Mouse (Mus musculus) midbrain, embryonic 14.5 days (tissue): ENCODE measurements around the gene Zfp280c. TPM values are rescaled to one million over a fixed set of nuclear protein-coding genes. Genes with fewer than 3 reads are reported as not detected.

Source experiments
- ATAC-seq: fragments of 200-750 bp; cut with Nextera tagmentation; 2 replicates; pipeline ENCODE4 v1.8.0; 2017; ENCODE audit warnings: moderate number of reproducible peaks, moderate library complexity; ENCODE audit not compliant: low FRiP score, low TSS enrichment
- DNase-seq: peaks from one replicate; pipeline ENCODE4 v3.0.0-alpha.2; 2015
- H3K27ac ChIP-seq: fragments of 300-500 bp; sonication (generic); replicated peaks from 2 replicates; pipeline ENCODE4 v1.5.1; 2014; ENCODE audit warnings: mild to moderate bottlenecking, low read depth, low read length, moderate library complexity
- H3K27me3 ChIP-seq: fragments of 300-500 bp; sonication (generic); 2 replicates; pipeline ENCODE4 v1.6.1; 2014; ENCODE audit warnings: low read length, control low read depth, mixed read lengths; ENCODE audit not compliant: control insufficient read depth, insufficient read depth
- H3K36me3 ChIP-seq: fragments of 300-500 bp; sonication (generic); 2 replicates; pipeline ENCODE4 v1.6.1; 2014; ENCODE audit warnings: low read length, control low read depth; ENCODE audit not compliant: control insufficient read depth, insufficient read depth
- H3K4me1 ChIP-seq: fragments of 300-500 bp; sonication (generic); 2 replicates; pipeline ENCODE4 v1.6.1; 2014; ENCODE audit warnings: mild to moderate bottlenecking, antibody characterized with exemption, low read length, control low read depth; ENCODE audit not compliant: control insufficient read depth, insufficient read depth
- H3K4me2 ChIP-seq: fragments of 300-500 bp; sonication (generic); 2 replicates; pipeline ENCODE4 v1.6.1; 2014; ENCODE audit warnings: mild to moderate bottlenecking, low read length, moderate library complexity
- H3K4me3 ChIP-seq: fragments of 300-500 bp; sonication (generic); replicated peaks from 2 replicates; pipeline ENCODE4 v1.5.1; 2014; ENCODE audit warnings: low read depth, low read length
- H3K9ac ChIP-seq: fragments of 300-500 bp; sonication (generic); replicated peaks from 2 replicates; pipeline ENCODE4 v1.6.1; 2014; ENCODE audit warnings: mild to moderate bottlenecking, low read length, moderate library complexity
- H3K9me3 ChIP-seq: fragments of 300-500 bp; sonication (generic); 2 replicates; pipeline ENCODE4 v1.6.1; 2016; ENCODE audit warnings: low read length, control low read depth, mixed read lengths; ENCODE audit not compliant: control insufficient read depth
- WGBS: fragments of 180-500 bp; shearing (Covaris S2); extraction: QIAGEN DNeasy Blood & Tissue Kit; methylation state at CpG from one replicate; pipeline ENCODE4 v1.1.7; 2014; 5-methylcytosine and 5-hydroxymethylcytosine counted together
- microRNA-seq: library from miRNA; unstranded; fragments of <30 nt; microRNA quantifications from one replicate; pipeline ENCODE4, GENCODE M21; 2016
- polyA plus RNA-seq: library from polyadenylated mRNA; unstranded; fragments of >200 nt; fragmentation: Nextera tagmentation; extraction: Ambion mirVana; gene quantifications from 2 replicates; pipeline ENCODE4 v1.2.1, GENCODE M21; 2014

The Zfp280c gene
- polyA plus RNA-seq, 1 experiment from 2014 or later, result 17.2 TPM

DNA sequence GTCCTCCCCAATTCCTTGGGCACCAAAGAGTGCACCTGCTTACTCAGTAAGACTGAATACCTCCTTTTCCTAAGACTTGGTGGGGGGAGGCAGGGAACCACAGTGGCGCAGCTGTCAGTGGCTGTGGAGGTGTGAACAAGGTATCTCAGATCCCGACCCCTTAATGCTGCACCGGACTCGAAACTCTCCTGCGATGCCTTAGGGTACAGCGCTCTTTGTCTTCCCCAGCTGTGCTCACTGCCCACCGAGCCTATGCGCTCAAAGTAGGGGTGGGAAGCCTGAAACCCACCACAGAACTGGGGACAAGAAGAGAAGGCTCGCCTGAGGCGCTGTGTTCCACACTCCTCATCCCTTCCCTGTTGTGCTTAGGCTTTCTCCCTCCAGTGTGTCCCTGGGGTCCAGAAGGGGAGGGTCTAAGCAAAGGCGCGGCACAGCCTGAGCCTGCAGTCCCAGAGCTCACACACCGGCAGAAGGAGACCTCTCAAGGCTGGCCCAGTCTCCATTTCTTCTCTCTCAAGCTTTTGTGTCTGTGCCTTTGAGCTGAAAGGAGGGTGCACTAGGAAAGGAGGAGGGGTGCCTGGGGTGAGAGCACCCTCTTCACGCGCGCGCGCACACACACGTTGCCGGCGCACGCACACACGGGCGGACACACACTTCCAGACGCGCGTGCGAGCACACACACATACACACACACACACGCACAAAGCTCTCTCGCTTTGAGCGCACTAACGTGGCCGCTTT, 75.3 kb downstream of the Zfp280c start, which contains the start of gene Rab33a:
TSS of gene Rab33a (plus strand) at position 478 of the 741 bp plus-strand sequence.
- Histone ChIP-seq H3K4me1 (0 out of 2 replicates have a peak, but pooled peaks cover 7% of the 10 kb centered on the region), H3K9me3 (no peaks in the 10 kb centered on the region), H3K27me3 (no peaks in the 10 kb centered on the region), H3K36me3 (no peaks in the 10 kb centered on the region), H3K27ac (peak within 1 kb of the TSS; percentile 95), H3K9ac (peak within 1 kb of the TSS; percentile 71), H3K4me3 (peak within 1 kb of the TSS; percentile 48), H3K4me2 (peak within 1 kb of the TSS; percentile 71)
- WGBS, result 27% methylated on average over 33 of the region's 33 CpGs
- ATAC-seq (peak; percentile 80), DNase-seq (peak; percentile 77)

DNA sequence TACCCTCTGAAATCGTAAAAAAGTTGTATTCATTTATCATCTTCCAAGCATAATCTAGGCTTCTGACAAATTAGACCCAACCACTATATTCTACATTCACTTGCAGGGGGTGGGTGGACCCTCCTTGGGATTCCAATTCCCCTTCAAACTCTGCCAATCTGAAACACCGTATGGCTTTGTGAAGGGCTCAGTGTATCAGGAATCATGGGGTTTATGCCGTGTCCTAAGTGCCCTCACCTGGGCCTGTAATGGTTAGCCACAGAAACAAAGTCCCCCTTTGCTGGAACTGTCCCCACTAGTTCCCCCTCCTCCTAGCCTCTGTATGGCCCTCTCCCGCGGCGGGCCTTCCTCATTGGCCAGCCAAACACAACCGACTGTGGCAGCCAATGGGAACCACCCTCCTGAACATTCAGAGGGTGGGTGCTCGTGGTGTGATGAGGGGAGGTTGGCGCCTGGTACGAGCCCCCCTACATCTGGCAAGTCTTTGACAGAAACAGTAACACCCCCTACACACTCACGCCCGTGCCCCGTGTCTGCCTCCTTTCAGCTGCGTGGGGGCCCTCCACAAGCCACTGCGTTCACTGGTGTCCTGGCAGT, 76.0 kb downstream of the Zfp280c start:
- DNase-seq (peak; percentile 87), ATAC-seq (peak; percentile 94)
- H3K9me3 ChIP-seq, result no peaks in the 10 kb centered on the region
- no peaks in the 10 kb centered on the region for H3K27me3 ChIP-seq
- 29% methylated on average over 15 of the region's 15 CpGs for WGBS
- H3K4me2 ChIP-seq, result peak overlapping the region; percentile 71
- peak overlapping the region; percentile 48 for H3K4me3 ChIP-seq
- H3K27ac ChIP-seq, result peak overlapping the region; percentile 95
- H3K36me3 ChIP-seq, result no peaks in the 10 kb centered on the region
- H3K4me1 ChIP-seq, result 0 out of 2 replicates have a peak, but pooled peaks cover 7% of the 10 kb centered on the region
- peak overlapping the region; percentile 71 for H3K9ac ChIP-seq

DNA sequence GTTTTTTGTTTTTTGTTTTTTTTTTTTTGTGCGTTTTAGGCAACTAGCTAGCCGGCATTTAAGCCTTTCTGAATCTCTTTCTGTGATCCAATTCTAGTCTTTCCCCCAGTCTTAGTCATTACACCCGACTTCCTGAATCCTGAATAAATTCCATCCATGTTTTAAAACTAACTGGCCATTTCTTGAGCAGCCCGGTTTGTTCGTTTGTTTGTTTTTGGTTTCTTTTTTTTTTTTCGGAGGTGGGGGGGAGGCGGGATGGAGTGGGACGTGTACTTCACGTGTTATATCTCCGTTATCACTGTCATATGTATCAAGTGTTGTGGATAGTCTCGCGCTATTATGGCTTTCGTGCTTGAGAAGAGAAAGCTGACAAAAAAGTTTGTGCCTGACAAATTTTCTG, 80.5 kb downstream of the Zfp280c start:
- WGBS, result 28% methylated on average over 13 of the region's 13 CpGs
- H3K9me3 ChIP-seq, result no peaks in the 10 kb centered on the region
- no peaks in the 10 kb centered on the region for H3K27me3 ChIP-seq
- no peaks in the 10 kb centered on the region for H3K36me3 ChIP-seq
- no peak overlapping the region for H3K27ac ChIP-seq
- peaks cover 6% of the 10 kb centered on the region; the same call in 1 of the 2 replicates for H3K4me1 ChIP-seq
- peak overlapping the region; percentile 48 for H3K4me3 ChIP-seq
- no peak for DNase-seq
- ATAC-seq, result no peak
- H3K4me2 ChIP-seq, result peak overlapping the region; percentile 59
- no peak overlapping the region for H3K9ac ChIP-seq

DNA sequence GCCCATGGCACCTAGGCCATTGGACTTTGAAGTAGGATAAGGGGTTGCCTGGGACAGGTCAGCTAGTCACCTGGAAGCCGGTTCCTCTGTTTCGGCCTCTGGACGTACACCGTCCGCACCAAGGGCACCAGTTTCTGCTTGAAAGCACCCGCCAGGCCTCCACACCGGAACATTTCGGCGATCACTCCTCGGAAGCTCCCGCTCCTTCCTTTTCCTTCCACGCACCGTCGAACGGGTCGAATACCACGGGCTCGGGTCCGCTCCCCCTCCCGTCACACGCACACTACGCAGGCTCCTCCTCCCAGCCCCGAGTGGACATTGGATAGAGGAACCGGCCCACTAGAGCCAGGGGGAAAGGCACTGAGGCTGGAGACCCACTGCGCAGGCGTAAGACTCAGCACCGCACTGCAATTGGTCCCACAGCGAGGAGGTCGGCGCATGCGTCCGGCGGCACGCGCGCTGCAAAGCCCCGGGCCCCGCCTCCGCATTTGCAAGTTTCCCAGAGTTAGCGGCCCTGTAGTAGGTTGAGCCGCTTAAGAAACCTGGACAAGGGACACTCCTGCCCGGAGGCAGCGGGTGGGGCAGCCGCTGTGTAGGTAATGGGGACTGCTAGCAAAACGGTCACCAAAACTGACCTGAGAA, 81.0 kb downstream of the Zfp280c start, which contains the start of gene Aifm1:
TSS of gene Aifm1 (minus strand) at position 398 of the 642 bp plus-strand sequence.
- H3K9me3 ChIP-seq, result no peaks in the 10 kb centered on the region
- 25% methylated on average over 45 of the region's 45 CpGs for WGBS
- peak within 1 kb of the TSS; percentile 44; the same call in 1 of the 2 replicates for H3K9ac ChIP-seq
- ATAC-seq, result peak; percentile 97
- peak within 1 kb of the TSS; percentile 48 for H3K4me3 ChIP-seq
- H3K27ac ChIP-seq, result 0 out of 2 replicates have a peak within 1 kb of the TSS, but pooled peaks have one; percentile 45
- H3K4me2 ChIP-seq, result peak within 1 kb of the TSS; percentile 59
- peak; percentile 94 for DNase-seq
- H3K27me3 ChIP-seq, result no peaks in the 10 kb centered on the region
- peaks cover 6% of the 10 kb centered on the region; the same call in 1 of the 2 replicates for H3K4me1 ChIP-seq
- H3K36me3 ChIP-seq, result no peaks in the 10 kb centered on the region

DNA sequence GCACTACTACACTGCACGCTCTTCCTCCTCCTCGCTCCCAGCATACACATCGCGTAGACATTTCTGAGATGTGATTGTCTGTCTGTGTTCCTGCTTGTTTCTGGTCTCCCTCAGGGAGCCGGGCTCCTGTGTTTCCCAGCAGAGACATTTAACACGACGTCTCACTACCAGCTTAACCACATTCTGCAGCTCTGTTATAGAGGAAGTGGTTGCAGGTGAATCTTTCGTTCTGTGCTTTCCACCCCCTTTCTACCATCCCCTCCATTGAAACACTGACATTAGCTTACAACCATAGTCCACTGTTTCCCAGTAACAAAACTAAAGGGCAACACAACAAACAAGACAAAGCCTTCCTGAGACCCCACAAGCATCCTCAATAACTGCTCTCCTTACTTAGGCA, 100.5 kb downstream of the Zfp280c start:
- Histone ChIP-seq H3K9ac (no peak overlapping the region), H3K4me1 (no peaks in the 10 kb centered on the region), H3K4me2 (no peak overlapping the region), H3K9me3 (no peaks in the 10 kb centered on the region), H3K4me3 (no peak overlapping the region), H3K36me3 (0 out of 2 replicates have a peak, but pooled peaks cover 4% of the 10 kb centered on the region), H3K27me3 (no peaks in the 10 kb centered on the region), H3K27ac (no peak overlapping the region)
- no peak for ATAC-seq
- 94% methylated on average over 8 of the region's 8 CpGs for WGBS
- no peak for DNase-seq

Small RNA genes lying within 50 kb of the gene (microRNA-seq; reads per million reads assigned to microRNA genes)
- gene Gm27828, result not detected

Other genes starting within 250 kb of the Zfp280c start
- 0.20 and 0.95 TPM in 2 replicates for gene Elf4, start 131.4 kb downstream of the Zfp280c start, polyA plus RNA-seq
- gene Aifm1, start 80.9 kb downstream of the Zfp280c start, polyA plus RNA-seq, result 28.5 and 38.8 TPM in 2 replicates
- gene Rab33a, start 75.2 kb downstream of the Zfp280c start, polyA plus RNA-seq, result 86.7 and 113 TPM in 2 replicates
- gene Slc25a14, start 28.9 kb upstream of the Zfp280c start, polyA plus RNA-seq, result 40.5 and 42.1 TPM in 2 replicates
- gene Gpr119, start 80.0 kb upstream of the Zfp280c start, polyA plus RNA-seq, result 0.09 TPM in 1 of 2 replicates, not detected in the other
- gene Rbmx2, start 100.5 kb upstream of the Zfp280c start, polyA plus RNA-seq, result 19.3 and 24.6 TPM in 2 replicates